Mouse (Mus musculus) midbrain, embryonic 14.5 days (tissue): ENCODE results near the gene Mapk7. TPM values are rescaled to one million over a fixed set of nuclear protein-coding genes. Genes with fewer than 3 reads are reported as not detected.

Source experiments
- ATAC-seq: fragments of 200-750 bp; cut with Nextera tagmentation; 2 replicates; pipeline ENCODE4 v1.8.0; 2017; ENCODE audit warnings: moderate number of reproducible peaks, moderate library complexity; ENCODE audit not compliant: low FRiP score, low TSS enrichment
- DNase-seq: peaks from one replicate; pipeline ENCODE4 v3.0.0-alpha.2; 2015
- H3K27ac ChIP-seq: fragments of 300-500 bp; sonication (generic); replicated peaks from 2 replicates; pipeline ENCODE4 v1.5.1; 2014; ENCODE audit warnings: mild to moderate bottlenecking, low read depth, low read length, moderate library complexity
- H3K27me3 ChIP-seq: fragments of 300-500 bp; sonication (generic); 2 replicates; pipeline ENCODE4 v1.6.1; 2014; ENCODE audit warnings: low read length, control low read depth, mixed read lengths; ENCODE audit not compliant: control insufficient read depth, insufficient read depth
- H3K36me3 ChIP-seq: fragments of 300-500 bp; sonication (generic); 2 replicates; pipeline ENCODE4 v1.6.1; 2014; ENCODE audit warnings: low read length, control low read depth; ENCODE audit not compliant: control insufficient read depth, insufficient read depth
- H3K4me1 ChIP-seq: fragments of 300-500 bp; sonication (generic); 2 replicates; pipeline ENCODE4 v1.6.1; 2014; ENCODE audit warnings: mild to moderate bottlenecking, antibody characterized with exemption, low read length, control low read depth; ENCODE audit not compliant: control insufficient read depth, insufficient read depth
- H3K4me2 ChIP-seq: fragments of 300-500 bp; sonication (generic); 2 replicates; pipeline ENCODE4 v1.6.1; 2014; ENCODE audit warnings: mild to moderate bottlenecking, low read length, moderate library complexity
- H3K4me3 ChIP-seq: fragments of 300-500 bp; sonication (generic); replicated peaks from 2 replicates; pipeline ENCODE4 v1.5.1; 2014; ENCODE audit warnings: low read depth, low read length
- H3K9ac ChIP-seq: fragments of 300-500 bp; sonication (generic); replicated peaks from 2 replicates; pipeline ENCODE4 v1.6.1; 2014; ENCODE audit warnings: mild to moderate bottlenecking, low read length, moderate library complexity
- H3K9me3 ChIP-seq: fragments of 300-500 bp; sonication (generic); 2 replicates; pipeline ENCODE4 v1.6.1; 2016; ENCODE audit warnings: low read length, control low read depth, mixed read lengths; ENCODE audit not compliant: control insufficient read depth
- WGBS: fragments of 180-500 bp; shearing (Covaris S2); extraction: QIAGEN DNeasy Blood & Tissue Kit; methylation state at CpG from one replicate; pipeline ENCODE4 v1.1.7; 2014; 5-methylcytosine and 5-hydroxymethylcytosine counted together
- polyA plus RNA-seq: library from polyadenylated mRNA; unstranded; fragments of >200 nt; fragmentation: Nextera tagmentation; extraction: Ambion mirVana; gene quantifications from 2 replicates; pipeline ENCODE4 v1.2.1, GENCODE M21; 2014

Gene Mapk7
- polyA plus RNA-seq, 1 experiment from 2014 or later: 58.5 TPM

DNA sequence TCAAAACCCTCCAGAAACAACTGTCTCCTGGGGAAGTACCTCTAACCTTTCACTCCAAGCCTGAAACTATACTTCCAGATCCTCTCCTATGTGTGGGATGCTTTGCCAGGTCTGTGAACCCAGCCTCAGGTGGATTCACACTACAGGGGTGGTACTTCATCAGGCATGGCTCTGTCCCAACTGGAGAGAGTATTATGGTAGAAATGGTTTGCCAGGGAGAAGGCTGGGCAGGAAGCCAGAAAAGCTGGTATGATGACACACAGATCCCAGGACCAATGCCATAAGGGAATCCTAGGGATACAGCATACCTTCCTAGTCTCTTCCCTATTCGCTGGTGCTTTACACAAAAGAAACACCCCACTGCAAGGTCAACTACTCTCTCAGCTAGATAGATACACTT is 32.7 kb upstream of the Mapk7 start:
- no peak for DNase-seq
- WGBS: 96% methylated on average over 1 of the region's 1 CpGs
- Histone ChIP-seq H3K36me3 (peaks cover 20% of the 10 kb centered on the region), H3K4me1 (no peaks in the 10 kb centered on the region), H3K27ac (no peak overlapping the region), H3K9ac (no peak overlapping the region), H3K4me2 (no peak overlapping the region), H3K9me3 (no peaks in the 10 kb centered on the region), H3K4me3 (no peak overlapping the region), H3K27me3 (no peaks in the 10 kb centered on the region)
- ATAC-seq: no peak

DNA sequence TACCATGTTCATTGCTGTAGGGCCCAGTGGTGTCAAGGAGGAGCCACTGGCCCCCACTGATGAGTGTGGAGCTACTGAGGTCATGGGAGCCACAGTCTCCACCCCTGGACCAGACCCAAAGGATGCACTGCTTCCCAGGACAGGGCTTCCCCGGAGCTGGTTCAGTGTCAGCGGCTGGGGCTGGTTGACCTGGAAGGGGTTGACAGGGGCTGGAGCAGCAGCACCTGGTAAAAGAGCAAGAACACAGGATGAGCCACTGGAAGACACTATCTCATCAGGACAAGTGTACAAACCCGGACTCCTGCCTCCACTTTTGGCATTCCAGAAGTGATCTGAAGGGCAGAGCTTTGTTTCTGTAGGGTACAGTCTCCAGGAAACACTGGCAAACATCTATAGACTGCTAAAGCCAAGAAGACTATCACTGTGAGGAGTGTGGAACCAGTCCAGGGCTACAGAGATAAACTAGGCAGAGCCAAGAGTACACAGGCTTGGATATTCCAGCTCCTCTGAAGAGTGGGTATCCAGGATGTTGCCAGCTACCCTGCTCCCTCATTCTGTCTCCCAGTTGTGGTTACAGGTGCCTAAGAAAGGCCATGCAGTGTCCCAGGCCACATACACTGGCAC is 25.4 kb upstream of the Mapk7 start:
- Histone ChIP-seq H3K4me3 (no peak overlapping the region), H3K27me3 (no peaks in the 10 kb centered on the region), H3K4me1 (no peaks in the 10 kb centered on the region), H3K27ac (no peak overlapping the region), H3K36me3 (peaks cover 66% of the 10 kb centered on the region), H3K9me3 (no peaks in the 10 kb centered on the region), H3K9ac (no peak overlapping the region), H3K4me2 (no peak overlapping the region)
- DNase-seq (no peak), ATAC-seq (no peak)
- WGBS: 93% methylated on average over 3 of the region's 3 CpGs

DNA sequence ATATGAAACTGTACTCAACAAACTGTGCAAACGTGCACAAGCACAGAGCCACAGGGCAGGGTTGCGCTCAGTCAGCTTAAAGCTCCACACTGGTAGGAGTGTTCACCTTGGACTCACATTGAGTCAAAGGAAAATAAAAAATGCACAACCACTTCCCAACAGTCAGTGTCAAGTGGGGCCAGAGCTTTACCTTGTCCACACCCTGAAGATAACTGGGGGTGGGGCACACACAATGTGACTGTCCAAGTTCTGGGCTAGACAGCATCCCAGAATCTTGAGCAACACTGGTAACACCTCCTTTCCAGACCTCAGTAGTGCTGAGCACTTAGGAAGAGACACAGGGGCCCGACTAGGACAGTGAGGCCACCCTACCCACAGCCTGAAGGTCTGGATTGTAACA is 24.7 kb upstream of the Mapk7 start:
- H3K4me2 ChIP-seq: no peak overlapping the region
- H3K9ac ChIP-seq: no peak overlapping the region
- WGBS: 95% methylated on average over 3 of the region's 3 CpGs
- ATAC-seq (no peak), DNase-seq (no peak)
- H3K4me3 ChIP-seq: no peak overlapping the region
- H3K27me3 ChIP-seq: no peaks in the 10 kb centered on the region
- no peak overlapping the region for H3K27ac ChIP-seq
- H3K4me1 ChIP-seq: no peaks in the 10 kb centered on the region
- H3K9me3 ChIP-seq: no peaks in the 10 kb centered on the region
- H3K36me3 ChIP-seq: peaks cover 70% of the 10 kb centered on the region

DNA sequence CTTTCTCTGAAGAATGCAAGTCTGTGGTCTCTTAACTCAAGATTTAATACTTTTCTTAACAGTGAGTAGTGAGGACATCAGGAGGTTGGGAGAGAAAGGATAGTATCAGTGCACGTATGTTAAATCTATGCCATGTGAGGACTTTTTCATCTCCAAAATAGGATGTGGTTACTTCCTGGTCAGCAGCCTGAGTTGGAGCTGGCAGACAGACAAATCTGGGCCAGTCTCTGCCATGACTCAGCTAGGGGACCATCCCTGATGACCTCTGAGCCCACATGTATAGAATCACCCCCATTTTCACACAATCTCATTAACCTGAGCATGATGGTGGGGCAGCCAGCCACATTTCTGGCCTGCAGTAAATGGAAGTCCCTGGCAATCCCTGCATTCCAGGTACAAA is 23.8 kb upstream of the Mapk7 start:
- Histone ChIP-seq H3K36me3 (peaks cover 75% of the 10 kb centered on the region), H3K27ac (no peak overlapping the region), H3K4me2 (no peak overlapping the region), H3K4me1 (no peaks in the 10 kb centered on the region), H3K9me3 (no peaks in the 10 kb centered on the region), H3K27me3 (no peaks in the 10 kb centered on the region), H3K9ac (no peak overlapping the region), H3K4me3 (no peak overlapping the region)
- no peak for ATAC-seq
- WGBS: 80% methylated on average over 1 of the region's 1 CpGs
- DNase-seq: no peak

DNA sequence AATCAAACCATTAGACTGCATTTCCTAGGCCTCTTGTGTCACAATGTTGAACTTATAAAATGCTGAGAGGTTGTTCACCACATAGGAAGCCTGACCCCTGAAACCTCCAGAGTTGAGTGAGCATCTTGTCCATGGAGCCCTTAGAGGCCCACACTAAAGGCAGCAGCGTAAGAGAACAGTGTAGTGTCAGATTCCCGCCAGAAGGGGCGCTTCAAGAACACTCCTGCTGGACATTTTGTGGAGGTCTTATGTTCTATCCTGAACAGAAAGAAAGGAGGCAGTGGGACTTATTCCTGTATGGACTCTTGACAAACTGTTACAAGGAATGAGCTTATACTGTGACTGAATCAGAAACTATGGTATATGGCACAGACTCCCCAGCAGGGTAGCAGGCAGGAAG is 20.7 kb upstream of the Mapk7 start:
- Histone ChIP-seq H3K4me3 (no peak overlapping the region), H3K36me3 (peaks cover 61% of the 10 kb centered on the region), H3K4me1 (no peaks in the 10 kb centered on the region), H3K9me3 (no peaks in the 10 kb centered on the region), H3K9ac (no peak overlapping the region), H3K27ac (no peak overlapping the region), H3K27me3 (no peaks in the 10 kb centered on the region), H3K4me2 (no peak overlapping the region)
- ATAC-seq: no peak
- 38% methylated on average over 3 of the region's 3 CpGs for WGBS
- DNase-seq: peak; percentile 44

DNA sequence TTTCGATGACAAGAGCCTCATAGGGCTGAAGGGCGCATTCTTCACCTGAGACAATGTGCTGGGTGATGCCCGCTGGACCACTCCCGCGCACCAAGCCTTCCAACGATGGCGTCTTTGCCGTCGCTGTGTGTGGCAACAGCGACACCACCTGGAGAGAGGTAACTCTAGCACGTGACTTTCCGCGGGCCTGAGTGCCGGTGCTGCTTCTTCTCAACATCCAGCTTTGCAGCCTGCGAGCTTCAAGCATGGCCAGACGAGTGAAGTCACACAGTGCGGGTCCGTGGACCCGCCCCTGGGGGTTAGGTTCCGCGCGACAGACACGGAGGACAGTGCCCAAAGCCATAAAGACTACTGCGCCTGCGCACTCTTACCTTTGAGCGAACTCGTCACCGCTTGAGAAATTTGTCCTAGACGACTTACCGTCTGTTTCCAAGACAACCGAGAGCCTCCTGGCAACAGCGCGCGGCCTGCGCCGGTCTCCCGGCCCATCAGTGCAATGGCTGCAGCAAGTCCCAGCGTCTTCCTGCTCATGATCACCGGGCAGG is 10.6 kb upstream of the Mapk7 start, which contains the start of gene B9d1:
TSS of gene B9d1 (plus strand) at position 432 of the 545 bp plus-strand sequence.
- ATAC-seq: peak; percentile 90
- peak within 1 kb of the TSS; percentile 93 for H3K27ac ChIP-seq
- H3K9me3 ChIP-seq: no peaks in the 10 kb centered on the region
- 0 out of 2 replicates have a peak, but pooled peaks cover 2% of the 10 kb centered on the region for H3K36me3 ChIP-seq
- peak within 1 kb of the TSS; percentile 69 for H3K9ac ChIP-seq
- WGBS: under 1% methylated on average over 39 of the region's 39 CpGs
- peak within 1 kb of the TSS; percentile 70 for H3K4me3 ChIP-seq
- peak; percentile 100 for DNase-seq
- H3K4me1 ChIP-seq: peaks cover 13% of the 10 kb centered on the region
- H3K27me3 ChIP-seq: no peaks in the 10 kb centered on the region
- peak within 1 kb of the TSS; percentile 77 for H3K4me2 ChIP-seq

DNA sequence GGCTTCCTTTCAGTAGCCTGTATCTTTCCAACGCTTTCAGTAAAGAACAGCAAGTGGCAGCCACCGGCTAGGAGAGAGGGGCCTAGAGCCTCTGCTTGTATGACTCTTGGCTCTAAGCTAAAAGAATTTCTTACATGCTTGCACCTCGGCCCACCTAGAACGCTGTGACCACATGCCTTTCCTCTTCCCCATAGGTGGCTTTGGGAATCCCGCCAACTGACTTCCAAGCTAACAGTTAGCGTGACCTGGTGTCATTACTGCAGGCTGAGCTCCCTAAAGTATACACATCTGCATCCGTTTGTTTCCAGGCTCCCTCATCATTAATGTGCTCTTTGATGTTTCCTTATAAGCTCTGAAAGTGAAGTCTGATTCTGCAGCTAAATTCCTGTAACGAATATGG is 9.7 kb upstream of the Mapk7 start:
- H3K9ac ChIP-seq: peak overlapping the region; percentile 69; the same call in 1 of the 2 replicates
- no peak for ATAC-seq
- DNase-seq: peak; percentile 21
- peak overlapping the region; percentile 93 for H3K27ac ChIP-seq
- H3K9me3 ChIP-seq: no peaks in the 10 kb centered on the region
- 0 out of 2 replicates have a peak overlapping the region, but pooled peaks have one; percentile 70 for H3K4me3 ChIP-seq
- peak overlapping the region; percentile 77 for H3K4me2 ChIP-seq
- H3K27me3 ChIP-seq: no peaks in the 10 kb centered on the region
- 76% methylated on average over 8 of the region's 8 CpGs for WGBS
- no peaks in the 10 kb centered on the region for H3K36me3 ChIP-seq
- peaks cover 13% of the 10 kb centered on the region for H3K4me1 ChIP-seq

DNA sequence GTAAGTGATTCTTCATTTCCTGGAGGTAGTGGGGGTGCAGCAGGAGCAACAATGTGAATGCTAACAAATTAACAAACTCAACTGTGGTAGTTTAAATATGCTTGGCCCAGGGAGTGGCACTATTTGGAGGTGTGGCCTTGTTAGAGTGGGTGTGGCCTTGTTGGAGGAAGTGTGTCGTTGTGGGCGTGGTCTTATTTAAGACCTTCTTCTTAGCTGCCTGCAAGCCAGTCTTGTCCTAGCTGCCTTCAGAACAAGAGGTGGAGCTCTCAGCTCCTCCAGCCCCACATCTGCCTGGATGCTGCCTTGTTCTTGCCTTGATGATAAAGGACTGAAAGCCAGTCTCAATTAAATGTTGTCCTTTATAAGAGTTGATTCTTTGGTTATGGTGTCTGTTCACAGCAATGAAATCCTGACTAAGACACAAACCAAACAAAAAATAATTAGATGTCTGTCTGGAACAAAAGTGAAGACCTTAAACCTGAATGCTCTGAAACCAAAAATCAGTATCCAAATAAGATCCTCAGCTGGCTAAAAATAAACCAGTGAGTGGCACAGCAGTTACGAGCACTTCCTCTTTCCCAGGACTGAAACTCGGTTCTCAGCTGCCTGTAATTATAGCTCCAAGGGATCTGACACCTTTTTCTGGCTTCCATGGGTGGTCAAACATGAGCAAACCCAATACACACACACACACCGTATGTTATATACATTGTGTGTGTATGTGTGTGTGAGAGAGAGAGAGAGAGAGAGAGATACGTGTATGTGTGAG is 4.7 kb upstream of the Mapk7 start:
- WGBS: 90% methylated on average over 6 of the region's 6 CpGs
- Histone ChIP-seq H3K36me3 (no peaks in the 10 kb centered on the region), H3K4me2 (no peak overlapping the region), H3K9ac (no peak overlapping the region), H3K4me3 (no peak overlapping the region), H3K27me3 (no peaks in the 10 kb centered on the region), H3K27ac (no peak overlapping the region), H3K4me1 (0 out of 2 replicates have a peak, but pooled peaks cover 2% of the 10 kb centered on the region), H3K9me3 (no peaks in the 10 kb centered on the region)
- ATAC-seq: no peak
- DNase-seq: no peak
